Mouse (Mus musculus) G1E-ER4 (cell line): ENCODE data around the gene Fgfr2. TPM values are rescaled to one million over a fixed set of nuclear protein-coding genes. Genes with fewer than 3 reads are reported as not detected.

Source experiments
- GATA1 ChIP-seq: IDR thresholded peaks from one replicate; pipeline ENCODE4 v1.8.0; 2012; ENCODE audit warnings: low read length, inconsistent platforms
- polyA plus RNA-seq: library from polyadenylated mRNA; stranded (reverse); fragments of >175 nt; gene quantifications from 2 replicates; pipeline ENCODE4 v1.2.3, GENCODE M21; 2012

Gene Fgfr2
- polyA plus RNA-seq, 1 experiment: not detected

- no peak for TF ChIP-seq GATA1
These were observed 131.8 kb downstream of the Fgfr2 start for GRCm38 (mm10) chr7:132991240-132991900.

GRCm38 (mm10) chr7:132989839-132990238, 133.3 kb downstream of the Fgfr2 start:
- no peak for TF ChIP-seq GATA1

GRCm38 (mm10) chr7:132982639-132983038, 140.5 kb downstream of the Fgfr2 start:
- no peak for TF ChIP-seq GATA1

GRCm38 (mm10) chr7:132977981-132978380, 145.2 kb downstream of the Fgfr2 start:
- no peak for TF ChIP-seq GATA1

- TF ChIP-seq GATA1: no peak
These were observed 147.1 kb downstream of the Fgfr2 start for GRCm38 (mm10) chr7:132976079-132976478.

GRCm38 (mm10) chr7:132972079-132972478, 151.1 kb downstream of the Fgfr2 start:
- no peak for TF ChIP-seq GATA1

- TF ChIP-seq GATA1: no peak
These were observed 157.4 kb downstream of the Fgfr2 start for GRCm38 (mm10) chr7:132965707-132966106.

- no peak for TF ChIP-seq GATA1
These were observed 158.8 kb downstream of the Fgfr2 start for GRCm38 (mm10) chr7:132964395-132964794.

- no peak for TF ChIP-seq GATA1
These were observed 172.5 kb downstream of the Fgfr2 start for GRCm38 (mm10) chr7:132950613-132951012.

- no peak for TF ChIP-seq GATA1
These were observed 173.2 kb downstream of the Fgfr2 start for GRCm38 (mm10) chr7:132949968-132950367.

- TF ChIP-seq GATA1: no peak
These were observed 182.6 kb downstream of the Fgfr2 start for GRCm38 (mm10) chr7:132940569-132940968.

- TF ChIP-seq GATA1: no peak
These were observed 184.0 kb downstream of the Fgfr2 start for GRCm38 (mm10) chr7:132939118-132939517.

- TF ChIP-seq GATA1: no peak
These were observed 188.4 kb downstream of the Fgfr2 start for GRCm38 (mm10) chr7:132934743-132935142.

- no peak for TF ChIP-seq GATA1
These were observed 189.8 kb downstream of the Fgfr2 start for GRCm38 (mm10) chr7:132933331-132933730.

- TF ChIP-seq GATA1: no peak
These were observed 191.4 kb downstream of the Fgfr2 start for GRCm38 (mm10) chr7:132931560-132932351.

GRCm38 (mm10) chr7:132930850-132931559, 192.1 kb downstream of the Fgfr2 start, which contains the start of gene Zranb1:
TSS of gene Zranb1 (plus strand) at chr7:132931142.
- TF ChIP-seq GATA1: no peak
